Mouse (Mus musculus) testis, adult 2 months (tissue): ENCODE measurements at regions not wholly inside any gene's neighbourhood (a gene's known extent, or its start where the extent isn't known, plus 50 kb on each side); places are given as distances from the start of the nearest gene placed in this dataset.

Experiments used
- H3K27ac ChIP-seq: fragments of 200-500 bp; 2 replicates; pipeline ENCODE4 v1.5.1; 2012; ENCODE audit warnings: low read depth, low read length; ENCODE audit not compliant: control insufficient read depth, insufficient read depth
- H3K27me3 ChIP-seq: fragments of 200-500 bp; 2 replicates; pipeline ENCODE4 v1.6.1; 2012; ENCODE audit warnings: mild to moderate bottlenecking, low read length, moderate library complexity; ENCODE audit not compliant: control insufficient read depth, insufficient read depth
- H3K36me3 ChIP-seq: fragments of 200-500 bp; 2 replicates; pipeline ENCODE4 v1.6.1; 2012; ENCODE audit warnings: mild to moderate bottlenecking, low read length; ENCODE audit not compliant: control insufficient read depth, insufficient read depth
- H3K4me1 ChIP-seq: fragments of 200-500 bp; 2 replicates; pipeline ENCODE4 v1.6.1; 2012; ENCODE audit warnings: low read length; ENCODE audit not compliant: control insufficient read depth, insufficient read depth
- H3K4me3 ChIP-seq: fragments of 200-500 bp; 2 replicates; pipeline ENCODE4 v1.5.1; 2012; ENCODE audit warnings: low read depth, mild to moderate bottlenecking, low read length, moderate library complexity, mixed read lengths; ENCODE audit not compliant: control insufficient read depth
- CTCF ChIP-seq: fragments of 200-500 bp; IDR thresholded peaks from 2 replicates; pipeline ENCODE4 v1.5.1; 2012; ENCODE audit warnings: low read depth, mild to moderate bottlenecking, inconsistent platforms, low read length, moderate library complexity; ENCODE audit not compliant: control insufficient read depth, insufficient read depth, insufficient replicate concordance
- POLR2A ChIP-seq: fragments of 200-500 bp; IDR thresholded peaks from 2 replicates; pipeline ENCODE4 v1.6.1; 2012; ENCODE audit warnings: low read depth, mild to moderate bottlenecking, inconsistent platforms, low read length, moderate library complexity; ENCODE audit not compliant: control insufficient read depth

GRCm38 (mm10) chr10:39218151-39218550, 54.6 kb upstream of the Ccn6 start:
- no peak overlapping the region for H3K4me3 ChIP-seq
- H3K27ac ChIP-seq: no peak overlapping the region
- no peaks in the 10 kb centered on the region for H3K36me3 ChIP-seq
- H3K27me3 ChIP-seq: no peaks in the 10 kb centered on the region
- TF ChIP-seq POLR2A: no peak
- no peak for TF ChIP-seq CTCF
- peaks cover 3% of the 10 kb centered on the region for H3K4me1 ChIP-seq

- Histone ChIP-seq H3K4me3 (peak overlapping the region; percentile 27), H3K27ac (no peak overlapping the region), H3K4me1 (peaks cover 3% of the 10 kb centered on the region), H3K27me3 (no peaks in the 10 kb centered on the region), H3K36me3 (no peaks in the 10 kb centered on the region)
- no peak for TF ChIP-seq POLR2A
- no peak for TF ChIP-seq CTCF
These were observed 52.7 kb upstream of the Ccn6 start for GRCm38 (mm10) chr10:39216142-39216904.

GRCm38 (mm10) chr10:39214563-39214962, 51.0 kb upstream of the Ccn6 start:
- H3K4me3 ChIP-seq: no peak overlapping the region
- H3K27me3 ChIP-seq: no peaks in the 10 kb centered on the region
- TF ChIP-seq POLR2A: no peak
- TF ChIP-seq CTCF: no peak
- no peaks in the 10 kb centered on the region for H3K36me3 ChIP-seq
- H3K4me1 ChIP-seq: peaks cover 3% of the 10 kb centered on the region
- no peak overlapping the region for H3K27ac ChIP-seq
